Mouse (Mus musculus) spleen, adult 2 months (tissue): ENCODE results near the gene Mycs. TPM values are rescaled to one million over a fixed set of nuclear protein-coding genes. Genes with fewer than 3 reads are reported as not detected.

ENCODE experiments used
- DNase-seq, 2 experiments: peaks; one replicate each; pipeline versions ENCODE4 v3.0.0 to v3.0.0-alpha.2; 2012 to 2021; ENCODE audit warnings: low spot score in 2 of 2, low read depth in 1 of 2
- H3K27ac ChIP-seq: fragments of 200-500 bp; 2 replicates; pipeline ENCODE4 v1.5.1; 2012; ENCODE audit warnings: low read length, inconsistent platforms; ENCODE audit not compliant: insufficient read depth
- H3K27me3 ChIP-seq: fragments of 200-500 bp; 2 replicates; pipeline ENCODE4 v1.6.1; 2012; ENCODE audit warnings: mild to moderate bottlenecking, moderate library complexity, low read length, inconsistent platforms; ENCODE audit not compliant: control insufficient read depth, insufficient read depth
- H3K36me3 ChIP-seq: fragments of 200-500 bp; 2 replicates; pipeline ENCODE4 v1.6.1; 2012; ENCODE audit warnings: mild to moderate bottlenecking, low read length, inconsistent platforms; ENCODE audit not compliant: control insufficient read depth, insufficient read depth
- H3K4me1 ChIP-seq: fragments of 200-500 bp; 2 replicates; pipeline ENCODE4 v1.6.1; 2011; ENCODE audit warnings: inconsistent platforms; ENCODE audit not compliant: control insufficient read depth, insufficient read depth, insufficient read length
- H3K4me3 ChIP-seq: fragments of 200-500 bp; 2 replicates; pipeline ENCODE4 v1.5.1; 2011; ENCODE audit warnings: mild to moderate bottlenecking, inconsistent platforms; ENCODE audit not compliant: insufficient read depth, insufficient read length; ENCODE audit errors: extremely low read depth
- CTCF ChIP-seq: fragments of 200-500 bp; IDR thresholded peaks from 2 replicates; pipeline ENCODE4 v1.5.1; 2011; ENCODE audit warnings: mild to moderate bottlenecking, inconsistent platforms; ENCODE audit not compliant: insufficient read depth, insufficient read length, insufficient replicate concordance; ENCODE audit errors: extremely low read depth
- POLR2A ChIP-seq: fragments of 200-500 bp; IDR thresholded peaks from 2 replicates; pipeline ENCODE4 v1.6.1; 2011; ENCODE audit warnings: low read depth, low read length, inconsistent platforms
- WGBS: fragments of 180-500 bp; shearing (Covaris S2); methylation state at CpG from one replicate; pipeline ENCODE4 v1.1.7; 2018; 5-methylcytosine and 5-hydroxymethylcytosine counted together
- polyA plus RNA-seq: library from polyadenylated mRNA; depleted of rRNA; stranded (reverse); fragments of >200 nt; gene quantifications from 2 replicates; pipeline ENCODE4 v1.2.3, GENCODE M21; 2012; rRNA removed

Gene Mycs
- polyA plus RNA-seq, result not detected in 2 replicates

- Histone ChIP-seq H3K4me3 (no peak within 1 kb of the TSS), H3K27ac (no peak within 1 kb of the TSS), H3K36me3 (no peaks in the 10 kb centered on the region), H3K4me1 (no peaks in the 10 kb centered on the region), H3K27me3 (no peaks in the 10 kb centered on the region)
- WGBS, result 78% methylated on average over 3 of the region's 3 CpGs
- no peak for DNase-seq
- TF ChIP-seq CTCF (no peak), POLR2A (no peak)
These were observed at the start of gene Mycs for GRCm38 (mm10) chrX:5469165-5469564. TSS of gene Mycs (minus strand) at chrX:5469265.

DNA sequence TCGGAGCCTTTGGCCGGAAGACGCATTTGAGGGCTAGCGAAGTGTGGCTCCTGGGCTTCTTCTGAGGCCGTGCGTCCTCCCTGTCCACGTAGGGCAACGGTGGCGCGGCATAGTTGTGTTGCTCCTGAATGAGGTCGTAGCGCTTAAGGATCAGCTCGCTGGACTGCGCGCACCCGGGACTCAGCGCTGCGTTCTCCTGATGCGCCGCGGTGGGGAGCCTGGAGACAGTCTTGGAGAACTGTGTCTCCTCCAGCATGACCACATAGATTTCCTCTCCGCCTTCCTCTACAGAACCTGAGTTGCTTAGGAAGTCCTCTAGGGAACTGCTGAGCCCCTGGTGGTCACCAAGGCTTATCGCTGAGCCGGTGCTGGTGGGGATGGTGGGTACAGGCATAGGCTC is 1.0 kb downstream of the Mycs start:
- no peaks in the 10 kb centered on the region for H3K27me3 ChIP-seq
- no peaks in the 10 kb centered on the region for H3K4me1 ChIP-seq
- H3K36me3 ChIP-seq, result no peaks in the 10 kb centered on the region
- DNase-seq, result no peak
- no peak for TF ChIP-seq CTCF
- no peak for TF ChIP-seq POLR2A
- no peak overlapping the region for H3K4me3 ChIP-seq
- 42% methylated on average over 24 of the region's 24 CpGs for WGBS
- H3K27ac ChIP-seq, result no peak overlapping the region

Other genes with a start within 250 kb of the Mycs start
- not detected in 2 replicates for gene Btbd35f7, start 199.8 kb upstream of the Mycs start, polyA plus RNA-seq